Mouse (Mus musculus) CH12F3 (cell line): Measurements from ENCODE around the gene Apold1.

Experiments used
- in situ Hi-C: fragments of 300-500 bp; cut with MboI; formaldehyde crosslinking; loops from 2 replicates; pipeline ENCODE4 v1.14.3; 2020; ENCODE audit warnings: low sequenced_read_pairs

Gene Apold1

GRCm38 (mm10) chr6:134981231-134982062, at the start of gene Apold1:
TSS of gene Apold1 (plus strand) at chr6:134981718.
- in situ Hi-C loops: no loop called here

- in situ Hi-C loops: no loop called here
Observed at GRCm38 (mm10) chr6:134932486-134933206, 48.9 kb upstream of the Apold1 start.

GRCm38 (mm10) chr6:134933207-134933558, 48.3 kb upstream of the Apold1 start:
- in situ Hi-C loops: no loop called here

- in situ Hi-C loops: no loop called here
Observed at GRCm38 (mm10) chr6:134934305-134934704, 47.2 kb upstream of the Apold1 start.

- in situ Hi-C loops: no loop called here
Observed at GRCm38 (mm10) chr6:134939781-134940180, 41.7 kb upstream of the Apold1 start.

- in situ Hi-C loops: no loop called here
Observed at GRCm38 (mm10) chr6:134943759-134944407, 37.6 kb upstream of the Apold1 start.

- in situ Hi-C loops: no loop called here
Observed at GRCm38 (mm10) chr6:134946054-134946453, 35.5 kb upstream of the Apold1 start.

GRCm38 (mm10) chr6:134946858-134947257, 34.7 kb upstream of the Apold1 start:
- in situ Hi-C loops: no loop called here

GRCm38 (mm10) chr6:134947311-134948087, 34.0 kb upstream of the Apold1 start:
- in situ Hi-C loops: no loop called here

GRCm38 (mm10) chr6:134948522-134949061, 32.9 kb upstream of the Apold1 start:
- in situ Hi-C loops: no loop called here

GRCm38 (mm10) chr6:134949241-134949640, 32.3 kb upstream of the Apold1 start:
- in situ Hi-C loops: no loop called here

GRCm38 (mm10) chr6:134951364-134951763, 30.2 kb upstream of the Apold1 start:
- in situ Hi-C loops: no loop called here

- in situ Hi-C loops: no loop called here
Observed at GRCm38 (mm10) chr6:134953976-134954375, 27.5 kb upstream of the Apold1 start.

GRCm38 (mm10) chr6:134956388-134956787, 25.1 kb upstream of the Apold1 start:
- in situ Hi-C loops: no loop called here

GRCm38 (mm10) chr6:134961286-134961685, 20.2 kb upstream of the Apold1 start:
- in situ Hi-C loops: no loop called here

GRCm38 (mm10) chr6:134961858-134962517, 19.5 kb upstream of the Apold1 start:
- in situ Hi-C loops: no loop called here

- in situ Hi-C loops: no loop called here
Observed at GRCm38 (mm10) chr6:134962518-134962893, 19.0 kb upstream of the Apold1 start.

GRCm38 (mm10) chr6:134963910-134964309, 17.6 kb upstream of the Apold1 start:
- in situ Hi-C loops: no loop called here

- in situ Hi-C loops: no loop called here
Observed at GRCm38 (mm10) chr6:134966681-134967080, 14.8 kb upstream of the Apold1 start.

GRCm38 (mm10) chr6:134968326-134968725, 13.2 kb upstream of the Apold1 start:
- in situ Hi-C loops: no loop called here
